Mouse (Mus musculus) cerebellum, adult 9-11 months (tissue): Measurements from ENCODE around the gene Il1rapl2.

ENCODE experiments used
- DNase-seq: peaks from one replicate; pipeline ENCODE4 v3.0.0; 2022

The Il1rapl2 gene

GRCm38 (mm10) chrX:137570321-137571195 is at the start of gene Il1rapl2:
Gene Il1rapl2, plus strand, starts transcription at chrX:137570608.
- no peak for DNase-seq

GRCm38 (mm10) chrX:137548348-137548747 is 22.1 kb upstream of the Il1rapl2 start:
- DNase-seq: no peak

- DNase-seq: no peak
Measured at GRCm38 (mm10) chrX:137569472-137570188, 778 bp upstream of the Il1rapl2 start.

- no peak for DNase-seq
Measured at GRCm38 (mm10) chrX:137582656-137583055, 12.2 kb downstream of the Il1rapl2 start.

- no peak for DNase-seq
Measured at GRCm38 (mm10) chrX:137620697-137621096, 50.3 kb downstream of the Il1rapl2 start.

GRCm38 (mm10) chrX:137667011-137667410 is 96.6 kb downstream of the Il1rapl2 start:
- DNase-seq: no peak

GRCm38 (mm10) chrX:137687974-137688373 is 117.6 kb downstream of the Il1rapl2 start:
- no peak for DNase-seq

GRCm38 (mm10) chrX:137700006-137700405 is 129.6 kb downstream of the Il1rapl2 start:
- no peak for DNase-seq

GRCm38 (mm10) chrX:137755537-137755936 is 185.1 kb downstream of the Il1rapl2 start:
- no peak for DNase-seq

- DNase-seq: no peak
Measured at GRCm38 (mm10) chrX:137805484-137806200, 235.2 kb downstream of the Il1rapl2 start.

GRCm38 (mm10) chrX:137806231-137807114 is 236.1 kb downstream of the Il1rapl2 start:
- no peak for DNase-seq

GRCm38 (mm10) chrX:137809526-137809925 is 239.1 kb downstream of the Il1rapl2 start:
- DNase-seq: no peak

GRCm38 (mm10) chrX:137812151-137812550 is 241.7 kb downstream of the Il1rapl2 start:
- no peak for DNase-seq

GRCm38 (mm10) chrX:137848936-137849335 is 278.5 kb downstream of the Il1rapl2 start:
- no peak for DNase-seq

GRCm38 (mm10) chrX:137923490-137923889 is 353.1 kb downstream of the Il1rapl2 start:
- DNase-seq: no peak

- no peak for DNase-seq
Measured at GRCm38 (mm10) chrX:137926835-137927234, 356.4 kb downstream of the Il1rapl2 start.

- DNase-seq: no peak
Measured at GRCm38 (mm10) chrX:137947741-137948140, 377.3 kb downstream of the Il1rapl2 start.

- no peak for DNase-seq
Measured at GRCm38 (mm10) chrX:137971306-137971705, 400.9 kb downstream of the Il1rapl2 start.

- no peak for DNase-seq
Measured at GRCm38 (mm10) chrX:138043113-138043512, 472.7 kb downstream of the Il1rapl2 start.

GRCm38 (mm10) chrX:138103954-138104353 is 533.5 kb downstream of the Il1rapl2 start:
- DNase-seq: no peak

GRCm38 (mm10) chrX:138104668-138105067 is 534.3 kb downstream of the Il1rapl2 start:
- DNase-seq: no peak

GRCm38 (mm10) chrX:138170146-138170545 is 599.7 kb downstream of the Il1rapl2 start:
- DNase-seq: no peak
